Mouse (Mus musculus) limb, embryonic 14.5 days (tissue): ENCODE results near the gene Pim2. TPM values are rescaled to one million over a fixed set of nuclear protein-coding genes. Genes with fewer than 3 reads are reported as not detected.

Source experiments
- ATAC-seq: fragments of 200-750 bp; cut with Nextera tagmentation; 2 replicates; pipeline ENCODE4 v1.8.0; 2017; ENCODE audit warnings: low read depth, moderate number of reproducible peaks, moderate TSS enrichment; ENCODE audit not compliant: low FRiP score
- DNase-seq: peaks from one replicate; pipeline ENCODE4 v3.0.0-alpha.2; 2015; ENCODE audit warnings: low spot score
- H3K27ac ChIP-seq: fragments of 300-500 bp; sonication (generic); replicated peaks from 2 replicates; pipeline ENCODE4 v1.5.1; 2014; ENCODE audit warnings: low read depth, mild to moderate bottlenecking, low read length, moderate library complexity, mixed read lengths
- H3K27me3 ChIP-seq: fragments of 300-500 bp; sonication (generic); 2 replicates; pipeline ENCODE4 v1.6.1; 2014; ENCODE audit warnings: low read length, mixed read lengths; ENCODE audit not compliant: control insufficient read depth, insufficient read depth
- H3K36me3 ChIP-seq: fragments of 300-500 bp; sonication (generic); 2 replicates; pipeline ENCODE4 v1.6.1; 2014; ENCODE audit warnings: mild to moderate bottlenecking, low read length, moderate library complexity, mixed read lengths; ENCODE audit not compliant: control insufficient read depth, insufficient read depth
- H3K4me1 ChIP-seq: fragments of 300-500 bp; sonication (generic); 2 replicates; pipeline ENCODE4 v1.6.1; 2014; ENCODE audit warnings: antibody characterized with exemption, low read length, mixed read lengths; ENCODE audit not compliant: control insufficient read depth, insufficient read depth
- H3K4me2 ChIP-seq: fragments of 300-500 bp; sonication (generic); replicated peaks from 2 replicates; pipeline ENCODE4 v1.6.1; 2014; ENCODE audit warnings: low read depth, mild to moderate bottlenecking, low read length, moderate library complexity; ENCODE audit not compliant: severe bottlenecking
- H3K4me3 ChIP-seq: fragments of 300-500 bp; sonication (generic); replicated peaks from 2 replicates; pipeline ENCODE4 v1.5.1; 2014; ENCODE audit warnings: low read length
- H3K9ac ChIP-seq: fragments of 300-500 bp; sonication (generic); 2 replicates; pipeline ENCODE4 v1.6.1; 2014; ENCODE audit warnings: mild to moderate bottlenecking, low read depth, low read length, moderate library complexity; ENCODE audit not compliant: severe bottlenecking
- H3K9me3 ChIP-seq: fragments of 300-500 bp; sonication (generic); 2 replicates; pipeline ENCODE4 v1.6.1; 2016; ENCODE audit warnings: low read length; ENCODE audit not compliant: control insufficient read depth
- POLR2A ChIP-seq: fragments of 200-500 bp; IDR thresholded peaks from 2 replicates; pipeline ENCODE4 v1.8.0; 2012; ENCODE audit warnings: inconsistent platforms, mild to moderate bottlenecking, moderate library complexity, borderline replicate concordance; ENCODE audit not compliant: insufficient read depth, insufficient read length; ENCODE audit errors: extremely low read depth
- WGBS: fragments of 180-500 bp; shearing (Covaris S2); extraction: QIAGEN DNeasy Blood & Tissue Kit; methylation state at CpG from one replicate; pipeline ENCODE4 v1.1.7; 2014; 5-methylcytosine and 5-hydroxymethylcytosine counted together
- polyA plus RNA-seq, 2 experiments: library from polyadenylated mRNA; depleted of rRNA in 1 of 2; stranded (reverse) in 1 of 2; unstranded in 1 of 2; fragments of >200 nt; fragmentation: Nextera tagmentation in 1 of 2; extraction: Ambion mirVana in 1 of 2; gene quantifications; 2 replicates each; pipeline versions ENCODE4 v1.2.1 to v1.2.3; 2012 to 2014

The Pim2 gene
- polyA plus RNA-seq (2012; rRNA removed), result 9.3 and 11.8 TPM in 2 replicates
- polyA plus RNA-seq (2014; fragmentation: Nextera tagmentation; extraction: Ambion mirVana), result 4.2 and 4.6 TPM in 2 replicates

DNA sequence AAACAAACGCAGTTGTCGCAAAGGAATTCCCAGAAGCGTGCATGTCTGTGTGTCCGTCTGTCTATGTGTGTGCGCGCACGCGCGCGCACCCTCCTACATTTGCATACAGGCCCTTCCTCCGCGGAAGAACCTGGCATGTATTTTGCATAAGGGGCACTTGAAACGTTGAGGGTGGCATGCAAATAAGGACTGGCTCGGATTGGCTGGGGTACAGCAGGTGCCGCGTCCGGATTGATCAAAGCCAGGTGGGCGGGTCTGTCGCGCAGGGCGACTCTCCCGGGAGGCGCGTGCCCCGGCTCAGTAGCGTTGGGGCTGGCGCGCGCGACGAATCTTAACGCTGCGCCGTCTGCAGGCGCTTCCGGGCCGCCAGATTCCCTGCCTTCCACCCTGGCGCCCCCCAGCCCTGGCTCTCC lies at the start of gene Pim2:
Gene Pim2, plus strand, starts transcription at position 256 of the 413 bp plus-strand sequence.
- TF ChIP-seq POLR2A, result no peak
- WGBS, result 33% methylated on average over 29 of the region's 38 CpGs
- no peak within 1 kb of the TSS for H3K27ac ChIP-seq

DNA sequence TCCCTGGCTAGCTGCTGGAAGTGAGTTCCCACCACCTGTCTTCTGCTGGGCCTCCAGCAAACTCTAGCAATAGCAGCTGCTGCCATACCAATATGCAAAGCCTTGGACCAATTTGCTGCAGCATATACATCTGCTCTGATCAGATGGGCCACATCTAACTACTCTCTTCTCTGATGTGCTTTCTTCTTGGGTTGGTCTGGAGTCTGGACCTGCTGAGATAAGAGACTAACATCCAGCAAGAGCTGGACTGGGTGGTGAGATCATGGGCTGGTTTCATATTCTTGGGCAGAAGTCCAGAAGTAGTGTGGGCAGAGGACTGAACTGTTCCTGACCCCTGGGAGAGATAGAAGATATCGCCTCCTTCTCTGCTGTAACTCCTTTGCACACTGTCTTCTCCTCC lies 40.9 kb upstream of the Pim2 start:
- no peak for DNase-seq
- Histone ChIP-seq H3K36me3 (no peaks in the 10 kb centered on the region), H3K9ac (no peak overlapping the region), H3K9me3 (no peaks in the 10 kb centered on the region), H3K4me2 (no peak overlapping the region), H3K4me1 (no peaks in the 10 kb centered on the region), H3K27ac (no peak overlapping the region), H3K4me3 (no peak overlapping the region), H3K27me3 (no peaks in the 10 kb centered on the region)
- no peak for TF ChIP-seq POLR2A
- WGBS, result 73% methylated on average over 1 of the region's 1 CpGs
- no peak for ATAC-seq

More for the DNA sequence above, at the start of gene Pim2:
- H3K27me3 ChIP-seq, result no peaks in the 10 kb centered on the region
- ATAC-seq (peak; percentile 73), DNase-seq (peak; percentile 56)
- H3K4me1 ChIP-seq, result no peaks in the 10 kb centered on the region
- H3K9me3 ChIP-seq, result no peaks in the 10 kb centered on the region
- H3K9ac ChIP-seq, result peak within 1 kb of the TSS; percentile 34; the same call in 1 of the 2 replicates
- H3K4me3 ChIP-seq, result peak within 1 kb of the TSS; percentile 40
- H3K4me2 ChIP-seq, result peak within 1 kb of the TSS; percentile 77
- peaks cover 6% of the 10 kb centered on the region; the same call in 1 of the 2 replicates for H3K36me3 ChIP-seq

DNA sequence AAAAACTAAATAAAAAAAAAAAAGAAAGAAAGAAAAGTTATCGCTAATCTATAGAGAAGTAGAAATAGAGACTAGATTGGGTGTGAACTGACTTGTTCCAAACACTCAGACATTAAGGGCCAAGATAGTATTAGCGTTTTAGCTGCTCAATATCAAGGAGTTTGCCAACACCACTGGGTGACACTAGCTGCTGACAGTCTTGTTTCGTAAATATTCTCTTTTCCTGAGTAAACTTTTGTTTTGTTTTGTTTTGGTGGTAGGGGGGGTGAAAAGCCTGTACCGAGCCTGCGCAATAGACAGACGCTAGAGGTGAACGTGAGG lies 37.3 kb upstream of the Pim2 start:
- DNase-seq, result no peak

DNA sequence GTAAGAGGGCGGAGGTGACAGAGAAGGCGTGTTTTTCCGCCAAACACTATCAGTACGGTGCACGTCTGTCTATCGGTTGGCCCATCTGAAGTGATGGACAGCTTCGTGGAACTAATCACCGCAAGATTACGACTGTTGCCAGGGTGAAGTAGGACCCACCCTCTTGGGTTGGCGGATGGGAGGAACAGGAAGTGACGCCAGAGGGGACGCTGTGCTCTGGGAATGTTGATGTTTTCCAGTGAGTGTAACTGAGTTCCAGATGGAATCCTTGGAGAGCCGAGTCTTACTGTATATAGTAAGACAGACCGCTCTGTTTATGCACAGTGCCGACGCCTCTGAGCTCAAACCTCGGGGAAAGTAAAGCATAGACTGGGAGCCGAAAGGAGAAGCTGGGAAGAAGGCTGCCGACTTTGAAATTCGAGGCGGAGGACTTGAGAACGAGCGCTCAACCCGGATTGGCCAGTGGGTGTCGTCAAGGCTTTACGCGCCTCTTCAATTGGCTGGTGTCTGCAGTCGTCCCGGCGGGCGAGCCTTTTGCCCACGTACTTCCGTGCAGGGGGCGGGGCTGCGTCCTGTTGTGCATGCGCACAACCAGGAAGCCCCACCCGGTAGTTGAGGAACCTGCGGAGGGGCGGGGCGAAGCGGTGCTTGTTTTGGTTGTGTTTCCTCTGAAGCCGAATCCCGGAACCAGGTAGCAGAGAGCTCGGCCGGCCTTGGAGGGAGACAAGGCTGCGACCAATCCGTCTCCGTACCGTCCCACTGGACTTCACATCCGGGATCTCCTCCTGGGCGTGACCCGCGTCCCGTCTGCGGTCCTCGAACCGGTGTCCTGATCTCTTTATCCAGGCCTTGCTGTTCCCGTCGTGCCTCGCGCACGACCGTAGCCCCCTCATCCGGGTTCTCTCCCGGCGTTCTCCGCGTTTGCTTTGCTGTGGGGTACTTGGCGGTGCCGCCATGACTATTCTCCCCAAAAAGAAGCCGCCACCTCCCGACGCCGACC lies 36.6 kb upstream of the Pim2 start, which contains the start of gene Otud5:
Gene Otud5, plus strand, starts transcription at position 202 of the 1,000 bp plus-strand sequence.
- WGBS, result 23% methylated on average over 61 of the region's 74 CpGs
- Histone ChIP-seq H3K9ac (peak within 1 kb of the TSS; percentile 79), H3K36me3 (no peaks in the 10 kb centered on the region), H3K27ac (peak within 1 kb of the TSS; percentile 87), H3K4me2 (peak within 1 kb of the TSS; percentile 65), H3K9me3 (no peaks in the 10 kb centered on the region), H3K4me1 (no peaks in the 10 kb centered on the region), H3K4me3 (peak within 1 kb of the TSS; percentile 63), H3K27me3 (no peaks in the 10 kb centered on the region)
- DNase-seq (peak; percentile 93), ATAC-seq (peak; percentile 97)
- TF ChIP-seq POLR2A, result no peak

More for the DNA sequence above, 37.3 kb upstream of the Pim2 start:
- Histone ChIP-seq H3K36me3 (no peaks in the 10 kb centered on the region), H3K9me3 (no peaks in the 10 kb centered on the region), H3K4me3 (peak overlapping the region; percentile 63), H3K9ac (no peak overlapping the region), H3K4me1 (no peaks in the 10 kb centered on the region), H3K4me2 (peak overlapping the region; percentile 43; the same call in 1 of the 2 replicates), H3K27me3 (no peaks in the 10 kb centered on the region), H3K27ac (0 out of 2 replicates have a peak overlapping the region, but pooled peaks have one; percentile 48)
- WGBS, result 27% methylated on average over 7 of the region's 7 CpGs
- no peak for ATAC-seq
- TF ChIP-seq POLR2A, result no peak

DNA sequence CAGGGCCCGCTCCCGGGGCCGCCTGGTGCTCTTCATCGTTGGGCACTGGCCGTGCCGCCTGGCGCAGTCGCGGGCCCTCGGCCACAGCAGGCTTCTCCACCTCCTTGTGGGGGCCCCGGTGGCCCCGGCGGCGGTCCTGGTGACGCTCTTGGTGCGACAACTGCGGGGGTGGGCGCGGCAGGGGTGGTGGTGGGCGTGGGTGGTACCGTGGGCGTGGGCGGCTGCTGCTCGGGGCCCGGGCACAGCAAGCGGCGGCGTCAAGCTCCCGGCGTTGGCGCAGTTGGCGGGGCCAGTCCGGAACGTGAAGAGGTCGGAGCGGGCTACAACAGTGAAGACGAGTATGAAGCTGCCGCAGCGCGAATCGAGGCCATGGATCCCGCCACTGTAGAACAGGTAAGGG lies 35.7 kb upstream of the Pim2 start:
- 29% methylated on average over 25 of the region's 42 CpGs for WGBS

More for the DNA sequence above, 35.7 kb upstream of the Pim2 start:
- Histone ChIP-seq H3K9me3 (no peaks in the 10 kb centered on the region), H3K4me3 (peak overlapping the region; percentile 63), H3K27ac (peak overlapping the region; percentile 73), H3K4me1 (no peaks in the 10 kb centered on the region), H3K36me3 (no peaks in the 10 kb centered on the region), H3K27me3 (no peaks in the 10 kb centered on the region), H3K4me2 (peak overlapping the region; percentile 65), H3K9ac (peak overlapping the region; percentile 79)
- TF ChIP-seq POLR2A, result no peak
- ATAC-seq (no peak), DNase-seq (no peak)
